Mouse (Mus musculus): Measurements from ENCODE around the gene Cbarp.

Gene Cbarp

DNA sequence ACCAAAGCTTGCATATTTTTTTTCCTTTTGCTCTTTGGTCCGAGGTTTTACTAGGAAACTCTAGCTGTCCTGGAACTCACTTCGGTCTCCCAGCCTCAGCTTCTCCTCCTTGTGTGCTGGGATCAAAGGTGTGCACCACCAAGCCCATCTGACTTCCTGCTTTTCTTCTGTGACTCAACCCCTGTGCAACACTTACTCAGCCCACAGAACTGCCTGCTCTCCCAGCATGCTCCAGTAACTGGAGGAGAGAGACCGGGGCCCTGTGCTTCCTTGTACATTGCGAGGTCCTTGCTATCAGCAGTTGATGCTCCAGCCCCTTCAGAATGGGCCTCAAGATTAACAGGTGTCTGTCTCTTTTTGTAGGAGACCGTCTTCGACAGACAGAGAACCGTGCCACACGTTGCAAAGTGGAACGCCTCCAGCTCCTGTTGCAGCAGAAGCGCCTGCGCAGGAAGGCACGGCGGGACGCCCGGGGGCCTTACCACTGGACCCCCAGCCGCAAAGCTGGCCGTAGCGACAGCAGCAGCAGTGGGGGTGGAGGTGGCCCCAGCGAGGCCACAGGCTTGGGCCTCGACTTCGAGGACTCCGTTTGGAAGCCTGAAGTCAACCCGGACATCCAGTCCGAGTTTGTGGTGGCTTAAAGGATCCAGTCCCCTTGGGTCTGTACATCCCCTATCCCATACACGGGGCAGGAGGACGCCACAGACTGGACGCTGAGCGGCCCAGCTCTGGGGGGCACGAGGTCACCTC, 15.5 kb upstream of the Cbarp start:
- no peak for DNase-seq

DNA sequence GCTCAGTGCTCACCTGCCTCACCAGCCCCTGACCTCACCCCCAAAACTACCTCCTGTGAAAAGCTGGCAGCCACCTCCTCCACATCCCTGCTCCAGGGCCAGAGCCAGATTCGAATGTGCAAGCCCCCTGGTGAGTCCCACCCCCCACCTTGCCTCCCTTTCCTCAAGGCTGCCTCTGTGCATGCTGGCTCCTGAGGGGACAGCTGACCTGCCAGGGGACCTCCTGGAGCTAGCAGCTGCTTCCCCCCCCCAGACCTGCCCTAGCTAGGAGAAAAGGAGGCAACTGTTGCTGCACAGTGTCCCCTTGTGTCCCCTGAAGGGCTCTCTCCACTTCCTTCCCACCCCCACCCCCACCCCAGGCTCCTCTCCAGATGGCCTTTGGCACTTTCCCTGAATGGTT, 14.6 kb upstream of the Cbarp start:
- no peak for DNase-seq

DNA sequence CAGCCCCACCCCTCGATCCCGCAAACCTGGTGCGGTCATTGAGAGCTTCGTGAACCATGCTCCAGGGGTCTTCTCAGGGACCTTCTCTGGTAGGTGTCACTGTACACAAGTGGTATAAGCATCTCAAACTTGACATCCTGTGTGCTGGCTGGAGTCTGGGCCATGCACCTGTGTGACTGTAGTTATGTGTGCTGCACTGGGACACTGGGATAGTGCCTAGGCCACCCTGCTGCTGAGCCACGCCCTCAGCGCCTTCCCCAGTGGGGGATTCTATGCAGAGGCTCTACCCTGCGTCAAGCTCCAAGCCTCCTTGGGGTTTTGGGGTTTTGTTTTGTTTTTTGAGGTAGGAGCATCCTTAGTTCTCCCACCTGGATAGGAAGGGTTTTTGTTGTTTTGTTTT, 13.7 kb upstream of the Cbarp start:
- DNase-seq: no peak

DNA sequence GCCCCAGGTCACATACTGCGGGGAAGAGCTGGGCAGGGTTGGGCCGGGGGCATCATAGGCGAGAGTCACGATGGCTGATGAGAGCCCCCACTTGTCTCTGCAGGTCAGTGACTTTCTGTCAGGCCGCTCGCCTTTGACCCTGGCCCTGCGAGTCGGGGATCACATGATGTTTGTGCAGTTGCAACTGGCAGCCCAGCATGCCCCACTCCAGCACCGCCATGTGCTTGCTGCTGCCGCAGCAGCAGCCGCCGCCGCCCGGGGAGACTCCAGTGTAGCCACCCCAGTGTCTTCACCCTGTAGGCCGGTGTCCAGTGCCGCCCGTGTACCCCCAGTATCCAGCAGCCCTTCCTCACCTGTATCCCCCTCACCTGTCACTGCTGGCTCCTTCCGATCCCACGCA, 13.1 kb upstream of the Cbarp start:
- DNase-seq: no peak

DNA sequence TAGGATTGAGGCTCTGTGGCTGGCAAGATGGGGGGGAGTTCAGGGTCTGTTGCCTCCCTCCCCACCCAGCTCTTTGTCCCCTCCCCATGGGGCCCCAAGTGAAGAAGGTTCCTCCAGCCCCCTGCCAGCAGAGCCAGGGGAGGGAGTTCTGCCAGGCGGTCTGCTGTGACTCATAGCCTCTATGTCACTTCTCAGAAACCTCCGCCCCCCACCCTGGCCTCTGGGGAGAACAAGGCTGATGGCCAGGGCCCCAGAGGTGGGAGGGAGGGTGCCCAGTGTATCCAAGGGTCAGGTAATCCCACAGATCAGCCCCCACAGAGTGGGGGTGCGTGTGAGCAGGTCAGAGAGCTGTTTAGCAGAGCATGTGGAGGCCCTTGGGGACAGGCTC, 12.2 kb upstream of the Cbarp start:
- peak; percentile 75 for DNase-seq

DNA sequence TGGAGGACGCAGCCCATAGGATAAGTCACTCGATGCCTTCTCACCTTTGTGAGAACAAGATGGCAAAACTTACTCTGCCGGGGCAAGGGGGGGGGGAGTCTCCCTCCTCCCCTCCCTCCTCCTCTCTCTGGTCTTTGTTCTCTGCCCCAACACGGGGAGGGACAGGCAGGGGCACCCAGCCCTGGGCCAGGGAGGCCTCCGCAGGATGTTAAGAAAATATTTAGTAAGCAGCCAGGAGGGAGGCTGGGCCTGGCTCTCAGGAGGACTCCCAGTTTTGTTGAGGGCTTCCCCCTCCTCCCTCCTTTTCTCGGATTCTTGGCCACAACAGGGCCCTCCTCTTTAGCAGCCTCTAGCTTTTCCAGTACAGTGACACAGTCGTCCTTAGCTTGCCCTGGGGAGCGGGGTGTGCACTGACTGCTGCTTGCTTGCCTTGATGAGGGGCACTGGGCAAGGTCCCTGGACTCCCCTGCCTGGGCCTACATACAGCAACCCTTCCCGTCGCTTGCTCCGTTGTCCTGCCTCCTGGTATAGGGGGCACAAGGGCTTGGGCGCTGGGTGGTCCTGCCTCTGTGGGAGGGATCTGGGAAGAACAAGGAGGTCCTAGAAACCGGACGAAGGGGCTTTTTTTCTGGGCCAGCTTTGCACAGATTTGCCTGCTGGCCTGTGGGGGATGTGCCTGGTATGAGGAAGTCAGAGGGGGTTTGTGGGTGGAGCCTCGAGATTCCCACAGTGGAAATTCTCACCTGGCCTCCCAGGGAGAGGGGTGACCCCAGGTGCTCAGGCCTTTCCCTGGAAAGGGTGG, 11.6 kb upstream of the Cbarp start:
- peak; percentile 72 for DNase-seq

DNA sequence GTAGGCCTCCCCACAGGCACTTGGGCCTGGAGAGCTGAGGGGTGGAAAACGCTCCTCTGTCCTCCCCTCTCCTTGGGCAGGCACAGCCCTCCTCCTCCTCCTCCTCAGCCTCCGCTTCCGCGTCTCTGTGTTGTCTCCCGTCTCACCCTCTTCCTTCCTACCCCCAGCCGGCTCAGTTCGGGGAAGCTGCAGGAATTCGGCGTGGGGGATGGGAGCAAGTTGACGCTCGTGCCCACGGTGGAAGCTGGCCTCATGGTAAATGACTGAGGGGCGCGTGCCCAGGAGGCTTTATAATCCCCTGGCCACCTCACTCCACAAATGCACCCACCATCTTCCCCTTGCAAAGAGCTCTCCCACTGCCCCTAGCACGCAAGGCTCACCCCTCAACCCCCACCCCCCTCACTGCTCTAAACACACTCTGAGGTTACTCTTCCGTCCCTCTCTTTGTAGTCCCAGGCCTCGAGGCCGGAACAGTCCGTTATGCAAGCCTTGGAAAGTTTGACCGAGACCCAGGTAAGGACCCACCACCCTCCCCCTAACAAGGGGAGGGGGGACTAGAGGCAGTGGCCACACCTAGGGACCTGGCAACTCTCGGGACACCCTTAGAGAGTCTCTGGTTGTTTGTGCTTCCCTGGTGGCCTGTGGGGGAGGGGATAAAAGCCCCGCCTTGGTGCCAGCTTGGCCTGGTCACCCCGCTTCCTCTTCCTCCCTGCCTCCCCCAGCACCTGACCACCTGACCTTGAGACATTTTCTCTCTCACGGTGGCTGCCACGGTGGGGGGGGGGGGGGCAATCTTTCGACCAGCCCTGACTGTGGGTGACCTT, 10.8 kb upstream of the Cbarp start:
- DNase-seq: peak; percentile 81

DNA sequence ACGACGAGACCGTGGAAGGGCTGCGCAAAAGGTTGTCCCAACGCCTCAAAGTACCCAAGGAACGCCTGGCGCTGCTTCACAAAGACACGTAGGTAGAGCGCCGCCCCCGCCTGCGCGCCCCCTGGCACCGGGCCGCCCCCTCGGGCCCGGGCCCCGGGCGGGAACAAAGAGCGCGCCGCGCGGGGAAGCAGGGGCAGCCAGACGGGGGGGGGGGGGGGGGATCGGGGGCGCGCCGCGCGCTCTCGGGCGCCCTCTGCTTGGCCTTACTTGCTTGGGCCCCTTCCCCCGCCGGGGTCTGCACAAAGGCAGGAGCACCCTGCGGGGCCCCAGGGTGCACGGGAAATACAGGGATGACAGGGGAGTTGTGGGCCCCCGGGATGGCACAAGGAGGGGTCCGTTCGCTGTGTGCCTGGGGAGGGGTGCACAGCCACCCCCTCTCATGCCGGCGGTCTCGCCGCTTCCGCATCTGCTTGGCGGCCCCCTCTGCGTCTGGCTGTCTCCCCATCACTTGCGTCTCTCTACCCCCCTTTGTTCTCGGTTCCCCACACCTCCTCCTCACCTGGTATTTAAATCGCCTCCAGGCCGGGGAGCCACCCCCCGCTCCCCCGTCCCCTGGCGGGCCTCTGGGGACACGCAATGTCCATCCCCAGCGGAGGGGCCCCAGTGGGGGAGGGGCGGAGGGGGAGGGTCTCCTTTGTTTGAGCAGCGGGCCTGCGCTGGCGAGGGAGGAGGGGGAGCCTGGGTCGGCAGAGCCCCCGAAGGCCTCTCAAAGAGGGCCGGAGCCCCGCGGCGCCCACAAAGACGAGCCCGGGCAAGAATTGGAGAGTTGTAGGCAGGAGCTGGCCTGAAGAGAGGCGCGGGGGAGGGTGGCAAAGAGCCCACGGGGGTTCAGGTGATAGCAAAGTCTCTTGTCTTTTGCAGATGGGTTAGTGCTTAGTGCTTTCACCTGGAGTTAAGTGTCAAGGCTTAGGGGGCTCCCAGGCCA, 9.9 kb upstream of the Cbarp start:
- peak; percentile 86 for DNase-seq

DNA sequence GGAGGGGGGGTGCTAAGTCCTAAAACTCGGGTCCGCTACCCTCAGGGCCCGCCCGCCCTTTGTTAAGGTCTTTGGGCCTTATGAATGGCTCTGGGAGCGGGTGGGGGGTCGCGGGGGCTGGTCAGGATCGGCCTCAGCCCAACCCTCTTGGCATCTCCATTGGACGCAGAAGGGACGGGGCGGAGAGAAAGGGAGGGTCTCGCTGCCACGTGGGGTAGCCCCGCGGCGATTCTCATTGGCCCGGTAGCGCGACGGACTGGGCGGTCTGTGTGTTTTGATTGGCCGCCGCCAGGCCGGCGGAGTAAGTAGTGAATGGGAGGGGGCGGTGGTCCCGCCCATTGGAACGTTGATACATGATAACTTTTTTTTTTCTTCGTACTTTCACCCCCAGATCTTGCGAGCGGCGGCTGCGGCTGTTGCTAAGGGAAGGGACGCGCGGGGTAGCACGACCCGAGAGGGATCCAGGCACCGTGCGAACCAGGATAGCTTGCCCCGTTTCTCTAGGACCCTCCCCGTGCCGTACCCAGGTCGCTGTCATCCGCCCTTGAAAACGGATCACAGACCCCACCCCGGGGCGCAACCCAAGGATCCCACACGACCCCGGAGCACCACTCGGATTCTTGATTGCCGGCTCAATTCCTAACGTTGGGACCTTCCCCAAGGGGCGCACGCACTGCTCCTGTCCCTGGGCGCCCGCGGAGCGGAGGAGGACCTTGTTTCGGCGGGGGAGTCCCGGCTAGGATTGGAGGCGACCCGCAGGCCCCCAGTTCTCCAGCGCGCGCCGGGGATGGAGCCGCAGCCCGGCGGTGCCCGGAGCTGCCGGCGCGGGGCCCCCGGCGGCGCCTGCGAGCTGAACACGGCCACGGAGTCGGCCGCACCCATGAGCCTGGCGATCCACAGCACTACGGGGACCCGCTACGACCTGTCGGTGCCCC, 8.9 kb upstream of the Cbarp start:
- DNase-seq: peak; percentile 99

DNA sequence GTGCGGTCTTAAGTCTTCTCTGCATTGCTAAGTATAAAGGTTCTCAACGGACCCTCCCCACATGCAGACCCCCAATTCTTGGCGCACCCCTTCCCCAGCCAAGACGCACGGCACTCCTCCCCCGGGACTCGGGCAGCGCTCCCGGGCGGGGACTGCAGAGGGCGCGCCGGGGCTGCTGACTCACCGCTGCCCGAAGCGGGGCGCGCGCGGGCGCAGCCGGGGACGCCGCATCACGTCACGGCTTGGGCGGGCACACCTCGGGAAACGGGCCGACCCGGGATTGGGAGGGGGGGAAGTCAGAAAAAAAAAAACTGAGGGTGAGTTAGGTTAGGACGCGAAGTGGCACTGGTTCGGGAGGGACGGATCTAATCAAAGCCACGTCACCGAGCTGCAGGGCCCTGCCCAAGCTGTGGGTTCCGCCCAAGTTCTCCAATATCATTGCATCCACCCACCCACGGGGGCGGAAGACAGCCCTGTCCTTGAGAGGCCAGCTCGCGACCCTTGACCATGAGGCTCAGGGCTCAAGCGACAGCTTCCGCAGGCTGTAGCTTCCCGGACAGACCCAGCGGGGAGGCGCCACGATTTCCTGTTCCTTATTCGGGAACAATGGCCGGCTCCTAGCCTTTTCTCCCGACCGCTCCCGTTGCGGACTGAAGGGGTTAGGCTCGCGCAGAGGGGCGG, 8.1 kb upstream of the Cbarp start:
- peak; percentile 96 for DNase-seq

DNA sequence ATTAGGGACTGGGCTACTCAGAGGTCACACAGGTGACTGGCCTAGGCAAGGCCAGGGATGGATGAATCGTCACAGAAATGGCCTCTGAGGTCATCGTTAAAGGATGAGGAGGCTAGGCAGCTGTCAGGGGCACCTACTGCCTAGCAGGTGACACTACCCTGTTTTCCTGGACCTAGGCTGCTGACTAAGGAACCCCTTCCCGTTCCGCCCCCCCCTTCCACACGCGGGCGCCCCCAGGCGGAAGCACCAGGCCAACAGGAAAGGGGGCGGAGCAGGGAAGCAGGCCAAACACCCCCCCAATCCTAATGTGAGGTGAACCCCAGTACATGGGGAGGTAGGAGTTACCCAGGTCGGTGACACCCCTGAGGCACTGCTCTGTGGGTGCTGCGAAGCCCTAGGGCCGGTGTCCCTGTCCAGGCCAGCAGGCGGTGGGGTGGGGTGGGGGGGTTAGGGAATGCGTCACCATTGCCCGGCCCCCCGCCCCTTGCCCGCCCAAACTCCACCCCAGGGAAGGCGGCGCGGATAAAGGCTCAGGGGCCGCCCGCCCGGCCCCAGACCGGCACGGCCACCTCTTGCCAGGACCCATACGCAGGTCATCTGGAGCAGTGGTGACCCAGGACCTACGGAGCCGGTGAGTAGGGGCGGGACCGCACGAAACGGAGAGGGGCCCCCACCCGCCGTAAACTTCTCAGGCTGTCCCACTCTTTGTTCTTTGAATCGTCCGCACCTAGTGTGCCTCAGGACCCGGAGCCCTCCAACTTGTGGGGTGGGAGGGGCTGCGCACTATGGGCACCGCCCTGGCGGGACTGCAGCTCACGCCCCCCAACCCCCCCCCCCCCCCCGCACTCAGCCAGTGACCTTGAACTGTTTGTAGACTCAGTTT, 7.3 kb upstream of the Cbarp start, which contains the start of gene Midn:
Midn (plus strand) TSS at position 554 of the 883 bp plus-strand sequence.
- DNase-seq: peak; percentile 86

DNA sequence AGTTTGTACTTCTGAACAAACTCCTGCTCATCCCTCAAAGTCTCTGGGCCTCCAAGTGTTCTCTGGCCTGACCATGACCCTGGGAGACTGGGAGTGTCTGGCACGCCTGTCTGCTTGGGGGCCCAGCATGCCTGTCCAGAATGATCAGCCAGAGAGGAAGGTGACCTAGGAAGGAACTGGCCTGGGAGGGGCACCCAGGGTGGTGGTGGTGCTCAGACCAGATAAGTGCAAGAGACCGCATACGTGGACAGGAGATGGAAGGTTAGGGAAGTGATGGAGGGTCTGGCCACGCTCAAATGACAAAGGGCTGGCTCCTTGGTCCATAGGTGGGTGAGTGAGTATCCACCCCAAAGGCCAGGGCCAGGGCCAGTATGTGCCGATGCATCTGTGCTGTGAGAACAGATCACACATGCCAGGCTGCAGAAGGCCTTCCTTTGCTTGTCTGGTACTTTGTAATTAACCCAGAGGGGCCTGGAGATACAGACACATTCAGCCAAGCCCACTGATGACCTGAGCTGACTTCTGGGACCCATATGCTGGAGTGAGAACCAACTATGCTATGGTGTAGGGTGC, 6.6 kb upstream of the Cbarp start:
- peak; percentile 71 for DNase-seq

DNA sequence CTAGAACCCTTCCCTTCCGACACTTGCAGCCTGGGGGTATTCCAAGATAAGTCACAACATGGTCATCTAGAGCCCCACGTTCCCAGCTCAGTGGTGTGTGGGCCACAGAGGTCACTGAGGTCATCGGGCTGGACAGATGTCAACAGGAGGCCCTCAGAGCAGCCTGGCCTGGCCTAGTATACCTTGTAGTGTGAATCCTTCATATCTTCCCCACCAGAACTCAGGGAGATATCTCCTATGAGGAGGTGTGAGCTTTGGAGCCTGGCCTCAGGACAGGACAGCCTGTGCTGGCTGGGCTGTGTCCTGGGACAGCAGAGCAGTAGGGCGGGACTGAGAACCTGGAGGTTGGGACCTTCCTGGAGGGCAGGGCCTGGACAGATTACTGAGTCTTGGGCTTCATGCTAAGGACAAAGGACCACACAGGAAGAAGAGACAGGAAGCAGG, 6.0 kb upstream of the Cbarp start:
- DNase-seq: peak; percentile 77

DNA sequence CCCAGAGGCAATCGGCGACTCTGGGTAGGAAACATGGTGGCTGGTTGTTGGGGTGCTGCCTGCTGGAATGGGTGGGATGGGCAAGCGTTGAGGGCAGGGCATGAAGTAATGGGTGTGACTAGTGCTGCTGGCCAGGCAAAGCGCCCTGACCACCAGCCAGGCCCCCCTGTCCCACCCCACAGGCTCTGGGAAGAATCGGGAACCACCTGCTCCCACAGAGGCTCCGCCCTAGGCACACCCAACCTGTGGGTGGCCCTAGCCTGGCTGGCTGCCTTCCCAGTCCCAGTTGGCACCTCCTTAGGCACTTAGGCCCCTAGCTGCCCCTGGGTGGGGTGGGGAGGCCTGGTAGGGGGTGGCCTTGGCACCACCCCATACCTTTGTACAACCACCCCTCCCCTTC, 5.3 kb upstream of the Cbarp start:
- DNase-seq: peak; percentile 84

DNA sequence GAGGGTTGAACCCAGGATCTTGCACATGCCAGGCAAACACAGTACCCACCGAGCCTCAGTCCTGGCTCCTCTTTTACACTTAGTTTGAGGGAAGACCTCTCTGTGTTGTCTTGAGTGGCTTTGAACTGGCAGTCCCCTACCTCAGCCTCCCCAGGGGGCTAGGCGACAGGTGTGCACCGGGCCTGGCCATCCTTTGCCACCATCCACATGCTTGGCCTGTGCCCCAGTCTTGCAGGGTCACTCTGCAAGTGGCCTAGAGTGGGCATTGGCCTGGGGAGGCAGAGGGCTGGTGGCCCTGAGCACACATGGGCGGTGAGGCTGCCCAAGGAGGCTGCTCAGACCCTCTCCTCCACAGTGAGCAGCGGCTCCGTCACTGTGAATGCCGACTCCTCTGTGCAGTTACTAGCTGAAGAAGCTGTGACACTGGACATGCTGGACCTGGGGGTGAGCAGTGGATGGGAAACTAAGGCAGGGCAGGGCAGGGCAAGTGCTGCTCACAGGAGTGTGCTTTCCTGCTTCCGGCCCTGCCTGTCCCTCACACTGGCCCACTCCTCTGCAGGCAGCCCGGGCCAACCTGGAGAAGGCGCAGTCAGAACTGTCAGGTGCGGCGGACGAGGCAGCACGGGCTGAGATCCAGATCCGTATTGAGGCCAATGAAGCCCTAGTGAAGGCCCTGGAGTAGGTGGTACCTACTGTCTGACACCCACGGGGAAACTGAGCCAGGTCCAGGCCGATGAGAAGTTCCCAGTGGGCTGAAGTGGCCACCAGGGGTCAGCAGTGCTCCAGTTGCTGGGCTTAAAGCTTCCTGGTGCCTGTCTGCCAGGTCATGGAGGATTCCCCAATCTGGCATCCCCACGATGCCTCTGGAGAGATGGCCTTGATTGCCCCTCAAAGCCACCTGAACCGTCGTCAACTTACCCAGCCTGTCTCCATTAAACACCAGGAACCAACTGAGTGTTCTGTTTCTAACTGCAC, 4.5 kb upstream of the Cbarp start:
- DNase-seq: peak; percentile 85

DNA sequence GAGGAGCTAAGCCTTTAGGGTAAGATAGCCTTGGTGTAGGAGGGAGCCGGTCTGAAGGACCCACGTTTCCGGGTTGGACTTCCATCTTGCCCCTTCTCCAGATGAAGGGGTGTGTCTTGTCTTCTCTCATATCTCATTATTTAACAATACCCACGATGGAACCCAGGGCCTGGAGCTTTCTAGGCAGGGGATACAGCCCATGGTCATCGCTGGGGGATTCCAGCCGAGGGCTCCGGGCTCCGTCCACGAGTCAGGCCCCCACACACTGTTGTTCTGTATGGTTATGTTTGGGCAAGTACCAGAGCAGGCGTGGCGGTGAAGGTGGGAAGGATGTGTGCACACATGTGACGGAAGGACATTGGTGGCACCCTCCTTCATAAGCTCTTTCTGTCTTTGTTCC, 3.5 kb upstream of the Cbarp start:
- peak; percentile 65 for DNase-seq

DNA sequence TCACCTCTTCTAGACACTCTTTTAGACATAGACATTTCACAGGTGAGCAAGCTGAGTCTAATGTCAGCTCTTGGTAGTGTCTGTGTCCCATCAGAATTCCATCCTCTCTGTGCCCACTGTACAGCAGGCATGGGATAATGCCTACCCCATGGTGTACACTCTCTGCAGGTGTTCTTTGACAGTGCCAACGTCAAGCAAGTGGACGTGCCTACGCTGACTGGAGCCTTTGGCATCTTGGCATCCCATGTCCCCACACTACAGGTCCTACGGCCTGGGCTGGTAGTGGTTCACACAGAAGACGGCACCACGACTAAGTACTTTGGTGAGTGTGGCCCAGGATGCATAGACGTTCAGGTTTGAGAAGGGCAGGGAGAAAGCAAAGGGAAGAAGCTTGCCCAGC, 3.0 kb upstream of the Cbarp start:
- peak; percentile 70 for DNase-seq

DNA sequence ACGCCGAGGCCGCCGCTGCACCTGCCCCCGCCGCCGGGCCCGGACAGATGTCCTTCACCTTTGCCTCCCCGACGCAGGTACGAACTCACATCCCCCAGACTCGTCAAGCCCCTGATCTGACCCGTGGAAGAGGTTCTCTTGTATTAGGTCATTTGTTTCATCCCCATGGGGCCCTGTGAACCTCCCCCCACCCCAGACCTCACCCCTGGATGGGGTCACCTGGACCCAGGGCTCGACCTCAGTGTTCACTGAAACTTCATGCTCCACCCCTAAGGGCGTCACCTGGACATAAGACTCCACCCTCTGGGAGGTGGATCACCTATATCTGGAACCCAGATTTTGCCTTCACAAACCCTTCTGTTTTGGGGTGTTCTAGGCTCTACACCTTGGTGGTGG, 1.9 kb upstream of the Cbarp start:
- DNase-seq: no peak
